Mouse (Mus musculus) subcutaneous adipose tissue, adult 2 months (tissue): ENCODE results near the gene Kat8. TPM values are rescaled to one million over a fixed set of nuclear protein-coding genes. Genes with fewer than 3 reads are reported as not detected.

ENCODE experiments used
- polyA plus RNA-seq: library from polyadenylated mRNA; depleted of rRNA; stranded (reverse); fragments of >200 nt; gene quantifications from 2 replicates; pipeline ENCODE4 v1.2.3, GENCODE M21; 2012; ENCODE audit warnings: low replicate concordance; rRNA removed

Gene Kat8
- polyA plus RNA-seq, result 17.5 and 22.7 TPM in 2 replicates

GRCm38 (mm10) chr7:127912190-127912871 is at the start of gene Kat8:
Gene Kat8, plus strand, starts transcription at chr7:127912516.

GRCm38 (mm10) chr7:127876041-127876466 is 36.3 kb upstream of the Kat8 start, which contains the start of gene Zfp646:
Gene Zfp646, plus strand, starts transcription at chr7:127876221.

GRCm38 (mm10) chr7:127876467-127877348 is 35.6 kb upstream of the Kat8 start, which contains the start of gene Zfp668:
Gene Zfp668, minus strand, starts transcription at chr7:127876828.

GRCm38 (mm10) chr7:127890798-127891197 is 21.5 kb upstream of the Kat8 start, which contains the start of gene Prss53:
Gene Prss53, minus strand, starts transcription at chr7:127890970.

GRCm38 (mm10) chr7:127895442-127895841 is 16.9 kb upstream of the Kat8 start, which contains the start of the genes Gm21974 and Vkorc1:
Gene Gm21974, minus strand, starts transcription at chr7:127895454.
Gene Vkorc1, minus strand, starts transcription at chr7:127895617.

GRCm38 (mm10) chr7:127903971-127904796 is 8.1 kb upstream of the Kat8 start, which contains the start of gene Bckdk:
Gene Bckdk, plus strand, starts transcription at chr7:127904082.

GRCm38 (mm10) chr7:127929923-127930322 is 17.6 kb downstream of the Kat8 start, which contains the start of gene Prss8:
Gene Prss8, minus strand, starts transcription at chr7:127930104.

GRCm38 (mm10) chr7:127946470-127947023 is 34.2 kb downstream of the Kat8 start, which contains the start of gene Prss36:
Gene Prss36, minus strand, starts transcription at chr7:127946725.

GRCm38 (mm10) chr7:127967004-127967921 is 54.9 kb downstream of the Kat8 start, which contains the start of gene Fus:
Gene Fus, plus strand, starts transcription at chr7:127967457.

Other genes starting within 250 kb of the Kat8 start
- gene Bcl7c, start 203.6 kb upstream of the Kat8 start, polyA plus RNA-seq, result 15.7 and 47.8 TPM in 2 replicates
- 7.2 and 19.4 TPM in 2 replicates for gene Ctf1, start 199.8 kb upstream of the Kat8 start, polyA plus RNA-seq
- 0.06 TPM in 1 of 2 replicates, not detected in the other for gene Ctf2, start 180.3 kb upstream of the Kat8 start, polyA plus RNA-seq
- 14.2 and 40.4 TPM in 2 replicates for gene Fbxl19, start 168.0 kb upstream of the Kat8 start, polyA plus RNA-seq
- 41.3 and 59.8 TPM in 2 replicates for gene Orai3, start 142.7 kb upstream of the Kat8 start, polyA plus RNA-seq
- gene Setd1a, start 135.8 kb upstream of the Kat8 start, polyA plus RNA-seq, result 9.2 and 15.6 TPM in 2 replicates
- gene Gm49388, start 126.9 kb upstream of the Kat8 start, polyA plus RNA-seq, result not detected in 2 replicates
- 116 and 139 TPM in 2 replicates for gene Hsd3b7, start 111.9 kb upstream of the Kat8 start, polyA plus RNA-seq
- gene Stx4a, start 88.2 kb upstream of the Kat8 start, polyA plus RNA-seq, result 93.0 and 101 TPM in 2 replicates
- gene Stx1b, start 88.0 kb upstream of the Kat8 start, polyA plus RNA-seq, result 26.2 and 31.8 TPM in 2 replicates
- gene Zfp646, start 36.3 kb upstream of the Kat8 start, polyA plus RNA-seq, result 12.4 and 27.7 TPM in 2 replicates
- 4.4 and 8.0 TPM in 2 replicates for gene Zfp668, start 35.7 kb upstream of the Kat8 start, polyA plus RNA-seq
- gene Prss53, start 21.5 kb upstream of the Kat8 start, polyA plus RNA-seq, result 3.2 and 5.8 TPM in 2 replicates
- gene Gm21974, start 17.1 kb upstream of the Kat8 start, polyA plus RNA-seq, result not detected in 2 replicates
- gene Vkorc1, start 16.9 kb upstream of the Kat8 start, polyA plus RNA-seq, result 258 and 271 TPM in 2 replicates
- gene Bckdk, start 8.4 kb upstream of the Kat8 start, polyA plus RNA-seq, result 153 and 162 TPM in 2 replicates
- gene Prss8, start 17.6 kb downstream of the Kat8 start, polyA plus RNA-seq, result 0.29 and 50.1 TPM in 2 replicates
- 27.9 and 44.9 TPM in 2 replicates for gene Prss36, start 34.2 kb downstream of the Kat8 start, polyA plus RNA-seq
- 242 and 409 TPM in 2 replicates for gene Fus, start 54.9 kb downstream of the Kat8 start, polyA plus RNA-seq
- 16.0 and 64.4 TPM in 2 replicates for gene Pycard, start 81.4 kb downstream of the Kat8 start, polyA plus RNA-seq
- gene Trim72, start 91.4 kb downstream of the Kat8 start, polyA plus RNA-seq, result 0.24 and 0.90 TPM in 2 replicates
- gene Itgam, start 150.1 kb downstream of the Kat8 start, polyA plus RNA-seq, result 22.6 and 22.9 TPM in 2 replicates
- gene Gm49368, start 150.2 kb downstream of the Kat8 start, polyA plus RNA-seq, result 0.04 and 0.09 TPM in 2 replicates
- gene Itgax, start 217.0 kb downstream of the Kat8 start, polyA plus RNA-seq, result 4.9 and 10.0 TPM in 2 replicates
- gene Itgad, start 241.9 kb downstream of the Kat8 start, polyA plus RNA-seq, result 0.46 and 0.57 TPM in 2 replicates